Mouse (Mus musculus) liver, embryonic 12.5 days (tissue): ENCODE results near the gene Gm49601. TPM values are rescaled to one million over a fixed set of nuclear protein-coding genes. Genes with fewer than 3 reads are reported as not detected.

ENCODE experiments used
- ATAC-seq: fragments of 200-750 bp; cut with Nextera tagmentation; 2 replicates; pipeline ENCODE4 v1.8.0; 2017; ENCODE audit warnings: moderate number of reproducible peaks, mild to moderate bottlenecking, moderate library complexity
- H3K27ac ChIP-seq: fragments of 300-500 bp; sonication (generic); 2 replicates; pipeline ENCODE4 v1.5.1; 2016; ENCODE audit warnings: mild to moderate bottlenecking
- H3K27me3 ChIP-seq: fragments of 300-500 bp; sonication (generic); replicated peaks from 2 replicates; pipeline ENCODE4 v1.6.1; 2016; ENCODE audit warnings: mild to moderate bottlenecking, moderate library complexity
- H3K36me3 ChIP-seq: fragments of 300-500 bp; sonication (generic); 2 replicates; pipeline ENCODE4 v1.6.1; 2016; ENCODE audit warnings: mild to moderate bottlenecking, moderate library complexity
- H3K4me1 ChIP-seq: fragments of 300-500 bp; sonication (generic); 2 replicates; pipeline ENCODE4 v1.6.1; 2016
- H3K4me2 ChIP-seq: fragments of 300-500 bp; sonication (generic); 2 replicates; pipeline ENCODE4 v1.6.1; 2016; ENCODE audit warnings: mild to moderate bottlenecking, moderate library complexity
- H3K4me3 ChIP-seq: fragments of 300-500 bp; sonication (generic); 2 replicates; pipeline ENCODE4 v1.5.1; 2016; ENCODE audit warnings: mild to moderate bottlenecking, moderate library complexity
- H3K9ac ChIP-seq: fragments of 300-500 bp; sonication (generic); 2 replicates; pipeline ENCODE4 v1.6.1; 2016; ENCODE audit warnings: mild to moderate bottlenecking, moderate library complexity
- H3K9me3 ChIP-seq: fragments of 300-500 bp; sonication (generic); replicated peaks from 2 replicates; pipeline ENCODE4 v1.6.1; 2016; ENCODE audit warnings: mild to moderate bottlenecking, moderate library complexity
- WGBS: fragments of 180-500 bp; shearing (Covaris S2); methylation state at CpG from one replicate; pipeline ENCODE4 v1.1.7; 2016; ENCODE audit not compliant: insufficient replicate concordance; 5-methylcytosine and 5-hydroxymethylcytosine counted together
- polyA plus RNA-seq: library from polyadenylated mRNA; unstranded; fragments of >200 nt; fragmentation: Nextera tagmentation; extraction: Ambion mirVana; gene quantifications from 2 replicates; pipeline ENCODE4 v1.2.1, GENCODE M21; 2016

The Gm49601 gene
- polyA plus RNA-seq, 1 experiment from 2014 or later = 0.31 TPM

DNA sequence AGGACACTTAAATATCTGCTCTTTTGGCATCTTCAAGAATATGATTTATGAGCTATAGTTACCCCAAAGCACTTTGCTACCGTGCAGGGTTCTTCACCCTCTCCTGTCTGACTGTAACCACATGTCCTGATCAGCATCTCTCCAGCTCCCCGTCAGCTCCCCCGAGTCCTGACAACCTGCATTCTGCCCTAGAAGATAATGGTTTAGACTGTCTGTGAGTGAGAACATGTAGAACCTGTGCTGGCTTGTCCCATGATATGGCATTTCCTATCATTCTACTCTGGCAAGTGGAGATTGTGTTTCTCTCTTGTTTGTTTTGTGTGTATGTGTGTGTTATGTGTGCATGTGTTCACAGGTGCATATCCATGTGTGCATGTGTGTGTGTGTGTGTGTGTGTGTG is 28.2 kb downstream of the Gm49601 start:
- Histone ChIP-seq H3K4me2 (no peak overlapping the region), H3K36me3 (no peaks in the 10 kb centered on the region), H3K27ac (no peak overlapping the region), H3K9ac (no peak overlapping the region), H3K4me1 (0 out of 2 replicates have a peak, but pooled peaks cover 6% of the 10 kb centered on the region), H3K4me3 (no peak overlapping the region), H3K27me3 (peaks cover 60% of the 10 kb centered on the region), H3K9me3 (no peaks in the 10 kb centered on the region)
- ATAC-seq = no peak
- 19% methylated on average over 3 of the region's 3 CpGs for WGBS

DNA sequence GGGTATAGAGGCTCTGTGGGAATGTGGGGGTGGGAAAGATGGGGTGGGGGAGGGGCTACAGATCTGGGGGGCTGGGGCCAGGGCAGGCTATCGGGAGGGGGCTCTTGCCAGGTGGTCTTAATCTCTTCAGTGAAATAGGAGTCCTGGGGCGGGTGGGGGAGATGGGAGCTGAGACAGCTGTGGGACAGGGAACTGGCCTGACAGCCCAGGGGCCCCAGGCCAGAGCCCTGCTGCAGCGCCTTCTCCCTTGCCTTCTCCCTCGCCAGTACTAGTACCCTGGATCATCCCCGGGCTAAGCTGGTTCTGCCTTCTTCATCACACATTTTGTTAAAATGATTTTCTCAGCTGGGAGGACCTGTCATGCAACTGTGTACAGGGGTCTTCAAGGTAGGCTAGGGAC is 30.0 kb downstream of the Gm49601 start:
- peaks cover 69% of the 10 kb centered on the region for H3K27me3 ChIP-seq
- no peaks in the 10 kb centered on the region for H3K9me3 ChIP-seq
- peaks cover 6% of the 10 kb centered on the region; the same call in 1 of the 2 replicates for H3K4me1 ChIP-seq
- no peak overlapping the region for H3K4me2 ChIP-seq
- no peak overlapping the region for H3K4me3 ChIP-seq
- no peaks in the 10 kb centered on the region for H3K36me3 ChIP-seq
- no peak overlapping the region for H3K9ac ChIP-seq
- 45% methylated on average over 5 of the region's 5 CpGs for WGBS
- ATAC-seq = no peak
- no peak overlapping the region for H3K27ac ChIP-seq

DNA sequence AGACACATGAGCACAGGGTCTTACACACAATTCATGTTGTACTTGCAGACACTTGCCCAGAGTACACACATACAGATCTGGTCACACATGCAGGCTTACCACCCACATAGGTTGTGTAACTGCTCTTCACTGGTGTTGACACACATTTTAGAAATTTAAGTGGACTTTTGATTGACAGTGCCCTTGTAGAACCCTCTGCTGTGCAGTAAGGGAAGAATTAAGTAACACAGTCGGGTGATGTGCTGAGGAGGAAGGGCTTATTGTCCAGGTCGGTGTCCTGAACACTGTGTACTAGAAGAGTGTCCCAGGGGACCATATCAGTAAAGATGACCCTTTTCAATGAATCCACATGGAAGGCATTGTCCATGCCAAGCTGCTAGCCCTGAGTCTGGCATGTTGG is 32.3 kb downstream of the Gm49601 start:
- no peak overlapping the region for H3K4me2 ChIP-seq
- peaks cover 84% of the 10 kb centered on the region for H3K27me3 ChIP-seq
- H3K9me3 ChIP-seq = no peaks in the 10 kb centered on the region
- no peak overlapping the region for H3K4me3 ChIP-seq
- no peak overlapping the region for H3K9ac ChIP-seq
- no peak overlapping the region for H3K27ac ChIP-seq
- peaks cover 21% of the 10 kb centered on the region; the same call in 1 of the 2 replicates for H3K4me1 ChIP-seq
- ATAC-seq = no peak
- 55% methylated on average over 2 of the region's 2 CpGs for whole genome bisulfite sequencing
- no peaks in the 10 kb centered on the region for H3K36me3 ChIP-seq

DNA sequence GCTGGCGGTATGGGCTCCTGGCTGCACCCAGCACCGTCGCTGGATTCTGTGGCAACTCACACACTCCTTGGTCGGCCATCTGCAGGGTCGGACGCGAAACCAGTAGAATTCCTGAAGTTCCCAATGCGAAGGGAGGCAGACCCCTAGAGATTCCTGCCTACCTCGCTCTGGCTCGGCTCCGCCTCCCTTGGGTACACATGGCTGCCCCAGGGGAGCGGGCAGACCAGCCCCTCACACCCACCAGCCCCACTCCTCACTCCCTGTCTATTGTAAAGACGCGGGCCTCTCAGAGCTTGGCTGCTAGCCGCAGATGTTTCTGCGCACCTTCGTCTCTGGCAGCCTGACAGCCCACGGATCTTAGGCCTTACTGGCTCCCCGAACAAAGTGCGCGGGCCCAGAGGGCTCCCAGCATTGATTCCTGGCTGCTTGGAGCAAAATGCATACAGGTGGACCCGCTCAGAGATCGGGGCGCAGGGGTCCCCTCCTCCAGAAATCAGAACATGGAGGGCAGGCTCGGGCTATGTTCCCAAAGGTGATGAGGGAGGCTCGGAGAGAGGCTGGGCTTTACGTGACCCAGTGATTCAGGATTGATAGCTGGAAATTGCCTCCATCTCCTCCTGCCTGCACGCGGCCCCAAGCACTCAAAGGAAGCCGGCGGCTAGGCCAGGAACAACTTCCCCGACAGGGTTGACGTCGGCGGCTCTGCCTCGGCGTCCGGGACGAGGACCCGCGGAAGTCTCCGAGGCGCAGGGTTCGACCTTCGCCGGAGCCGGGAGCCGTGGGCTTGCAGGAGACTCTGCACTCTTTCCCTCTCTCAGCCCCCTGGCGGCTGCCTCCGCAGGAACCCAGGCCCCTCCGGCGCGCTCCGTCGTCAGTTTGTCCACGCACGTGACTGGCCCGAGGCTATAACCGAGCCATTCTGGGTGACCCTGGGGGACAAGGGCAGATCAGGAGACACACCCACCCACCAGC is 34.9 kb downstream of the Gm49601 start:
- Histone ChIP-seq H3K9ac (no peak overlapping the region), H3K4me1 (peaks cover 38% of the 10 kb centered on the region), H3K27ac (no peak overlapping the region), H3K27me3 (peaks cover 98% of the 10 kb centered on the region), H3K4me3 (peak overlapping the region; percentile 43; the same call in 1 of the 2 replicates), H3K9me3 (no peaks in the 10 kb centered on the region), H3K36me3 (no peaks in the 10 kb centered on the region), H3K4me2 (peak overlapping the region; percentile 37)
- ATAC-seq = no peak
- WGBS = 4% methylated on average over 59 of the region's 59 CpGs

DNA sequence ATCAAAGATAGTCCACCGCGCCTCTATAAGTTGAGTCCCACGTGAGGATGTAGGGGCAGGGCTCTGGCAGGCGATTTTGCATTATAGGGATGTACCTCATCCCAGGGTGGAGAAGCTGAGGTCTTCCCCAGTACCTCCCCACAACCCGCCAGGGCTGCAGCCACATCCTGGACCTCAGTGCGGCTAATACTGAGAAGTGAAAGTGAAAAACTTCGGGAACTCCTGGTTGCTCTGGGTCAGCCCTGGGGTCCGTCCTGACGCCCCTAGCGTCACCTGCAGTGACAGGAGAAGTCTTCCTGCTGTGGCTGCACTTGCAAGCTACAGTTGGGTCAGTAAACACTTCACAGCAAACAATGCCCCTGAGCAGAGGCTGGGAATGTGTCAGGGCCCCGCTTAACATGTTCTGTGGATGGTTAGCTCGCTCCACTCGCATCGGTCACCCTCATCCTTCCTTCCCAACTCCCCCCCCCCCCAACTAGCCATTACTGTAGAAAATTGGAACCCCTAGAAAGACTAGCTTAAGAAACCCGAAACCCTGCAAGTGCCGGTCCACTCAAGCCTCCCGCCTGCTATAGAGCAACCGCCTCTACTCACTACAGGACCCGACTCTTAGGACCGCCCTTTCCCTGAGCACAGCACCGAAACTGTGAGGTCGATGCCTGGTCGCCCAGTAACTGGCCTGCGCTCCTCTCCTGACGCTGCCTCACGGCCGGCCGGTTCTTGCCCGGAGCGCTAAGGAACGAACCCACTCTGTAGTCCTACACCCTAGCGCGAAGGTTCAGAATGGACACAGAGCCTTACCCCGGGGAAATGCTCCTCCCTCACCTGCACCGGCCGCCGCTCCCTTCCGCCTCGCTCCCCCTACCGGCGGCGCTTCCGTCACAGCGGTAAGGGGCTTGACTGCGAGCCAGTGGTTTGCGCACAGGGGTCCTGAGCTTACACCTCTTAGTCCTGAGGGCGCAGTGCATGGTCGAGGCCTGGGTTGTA is 36.1 kb downstream of the Gm49601 start, which contains the start of gene Tbx1:
Gene Tbx1, minus strand, starts transcription at position 868 of the 987 bp plus-strand sequence.
- 3% methylated on average over 48 of the region's 48 CpGs for WGBS
- Histone ChIP-seq H3K9ac (no peak within 1 kb of the TSS), H3K4me3 (peak within 1 kb of the TSS; percentile 43), H3K9me3 (no peaks in the 10 kb centered on the region), H3K36me3 (no peaks in the 10 kb centered on the region), H3K4me2 (peak within 1 kb of the TSS; percentile 62), H3K4me1 (peaks cover 41% of the 10 kb centered on the region), H3K27ac (no peak within 1 kb of the TSS), H3K27me3 (peaks cover 98% of the 10 kb centered on the region)
- no peak for ATAC-seq

GRCm38 (mm10) chr16:18589080-18589621 is 37.1 kb downstream of the Gm49601 start:
- H3K4me2 ChIP-seq = no peak overlapping the region
- no peak for ATAC-seq
- H3K4me3 ChIP-seq = no peak overlapping the region

GRCm38 (mm10) chr16:18588738-18589055 is 37.5 kb downstream of the Gm49601 start:
- ATAC-seq = no peak
- H3K9me3 ChIP-seq = no peaks in the 10 kb centered on the region
- peaks cover 98% of the 10 kb centered on the region for H3K27me3 ChIP-seq
- H3K4me2 ChIP-seq = no peak overlapping the region
- no peak overlapping the region for H3K27ac ChIP-seq
- WGBS = 4% methylated on average over 31 of the region's 31 CpGs
- no peak overlapping the region for H3K9ac ChIP-seq
- 0 out of 2 replicates have a peak overlapping the region, but pooled peaks have one; percentile 8 for H3K4me3 ChIP-seq
- H3K36me3 ChIP-seq = no peaks in the 10 kb centered on the region
- peaks cover 41% of the 10 kb centered on the region for H3K4me1 ChIP-seq

More at GRCm38 (mm10) chr16:18589080-18589621, 37.1 kb downstream of the Gm49601 start:
- Histone ChIP-seq H3K27me3 (peaks cover 98% of the 10 kb centered on the region), H3K4me1 (peaks cover 41% of the 10 kb centered on the region), H3K9me3 (no peaks in the 10 kb centered on the region), H3K9ac (no peak overlapping the region), H3K36me3 (no peaks in the 10 kb centered on the region), H3K27ac (no peak overlapping the region)
- 20% methylated on average over 9 of the region's 9 CpGs for WGBS

DNA sequence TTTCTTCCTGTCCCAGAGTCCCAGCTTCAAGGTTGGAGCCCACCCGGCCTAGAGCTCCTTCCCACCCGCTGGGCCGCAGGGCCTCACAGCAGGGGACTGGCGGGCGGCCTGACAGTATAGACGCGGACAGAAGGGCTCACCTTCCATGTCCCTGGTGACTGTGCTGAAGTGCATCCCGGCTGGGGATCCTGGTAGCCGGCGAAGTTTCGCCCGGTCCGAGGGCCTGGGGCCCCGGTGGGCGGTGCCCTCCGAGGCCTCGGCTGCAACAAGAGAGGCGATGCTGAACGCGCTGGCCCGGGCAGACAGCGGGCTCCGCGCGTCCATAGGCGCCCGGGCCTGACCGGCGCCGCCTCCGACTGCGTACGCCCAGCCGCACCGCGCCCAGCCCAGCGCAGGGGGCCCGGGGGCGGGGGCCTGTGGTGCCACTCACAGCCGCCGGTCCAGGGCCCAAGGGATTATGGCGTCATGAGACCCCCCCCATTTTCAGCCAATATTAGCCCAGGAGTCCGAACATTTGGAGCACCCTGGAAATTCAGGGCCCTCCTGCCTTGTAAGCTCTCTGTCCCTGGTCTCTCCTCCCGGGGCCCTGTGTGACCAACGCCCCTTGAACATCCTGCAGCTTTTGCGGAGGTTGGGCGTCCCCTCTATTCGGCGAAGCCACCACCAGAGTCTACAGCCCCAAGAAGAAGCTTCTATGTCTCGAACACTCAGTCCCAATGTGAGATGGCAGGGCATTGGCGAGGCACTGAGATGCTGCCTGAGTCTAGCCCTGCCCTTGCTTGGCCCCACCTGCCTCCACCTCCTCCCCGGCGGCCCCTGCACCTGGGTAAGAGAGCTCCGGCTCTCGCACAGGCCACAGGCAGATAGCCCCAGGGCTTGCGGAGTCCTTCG is 38.1 kb downstream of the Gm49601 start:
- H3K4me1 ChIP-seq = peaks cover 41% of the 10 kb centered on the region
- H3K4me2 ChIP-seq = peak overlapping the region; percentile 17; the same call in 1 of the 2 replicates
- no peak overlapping the region; the same call in 1 of the 2 replicates for H3K9ac ChIP-seq
- H3K27me3 ChIP-seq = peaks cover 98% of the 10 kb centered on the region
- no peak overlapping the region for H3K27ac ChIP-seq
- no peaks in the 10 kb centered on the region for H3K9me3 ChIP-seq
- 3% methylated on average over 57 of the region's 57 CpGs for WGBS
- ATAC-seq = no peak
- H3K36me3 ChIP-seq = no peaks in the 10 kb centered on the region
- peak overlapping the region; percentile 8 for H3K4me3 ChIP-seq

- no peak overlapping the region for H3K27ac ChIP-seq
- H3K4me1 ChIP-seq = peaks cover 48% of the 10 kb centered on the region
- ATAC-seq = no peak
- H3K9ac ChIP-seq = no peak overlapping the region
- peak overlapping the region; percentile 41 for H3K4me3 ChIP-seq
- 6% methylated on average over 41 of the region's 62 CpGs for WGBS
- peaks cover 100% of the 10 kb centered on the region for H3K27me3 ChIP-seq
- H3K9me3 ChIP-seq = no peaks in the 10 kb centered on the region
- H3K4me2 ChIP-seq = peak overlapping the region; percentile 52
- H3K36me3 ChIP-seq = no peaks in the 10 kb centered on the region
These were observed 39.2 kb downstream of the Gm49601 start for GRCm38 (mm10) chr16:18586906-18587546.

GRCm38 (mm10) chr16:18586076-18586905 is 39.9 kb downstream of the Gm49601 start:
- H3K4me2 ChIP-seq = peak overlapping the region; percentile 52
- H3K4me3 ChIP-seq = peak overlapping the region; percentile 41
- H3K4me1 ChIP-seq = peaks cover 50% of the 10 kb centered on the region
- no peaks in the 10 kb centered on the region for H3K36me3 ChIP-seq
- no peaks in the 10 kb centered on the region for H3K9me3 ChIP-seq
- no peak overlapping the region for H3K9ac ChIP-seq
- ATAC-seq = no peak
- WGBS = 4% methylated on average over 83 of the region's 83 CpGs
- peaks cover 100% of the 10 kb centered on the region for H3K27me3 ChIP-seq
- no peak overlapping the region for H3K27ac ChIP-seq
